Mouse (Mus musculus): ENCODE data around the gene Plcg1.

The Plcg1 gene

DNA sequence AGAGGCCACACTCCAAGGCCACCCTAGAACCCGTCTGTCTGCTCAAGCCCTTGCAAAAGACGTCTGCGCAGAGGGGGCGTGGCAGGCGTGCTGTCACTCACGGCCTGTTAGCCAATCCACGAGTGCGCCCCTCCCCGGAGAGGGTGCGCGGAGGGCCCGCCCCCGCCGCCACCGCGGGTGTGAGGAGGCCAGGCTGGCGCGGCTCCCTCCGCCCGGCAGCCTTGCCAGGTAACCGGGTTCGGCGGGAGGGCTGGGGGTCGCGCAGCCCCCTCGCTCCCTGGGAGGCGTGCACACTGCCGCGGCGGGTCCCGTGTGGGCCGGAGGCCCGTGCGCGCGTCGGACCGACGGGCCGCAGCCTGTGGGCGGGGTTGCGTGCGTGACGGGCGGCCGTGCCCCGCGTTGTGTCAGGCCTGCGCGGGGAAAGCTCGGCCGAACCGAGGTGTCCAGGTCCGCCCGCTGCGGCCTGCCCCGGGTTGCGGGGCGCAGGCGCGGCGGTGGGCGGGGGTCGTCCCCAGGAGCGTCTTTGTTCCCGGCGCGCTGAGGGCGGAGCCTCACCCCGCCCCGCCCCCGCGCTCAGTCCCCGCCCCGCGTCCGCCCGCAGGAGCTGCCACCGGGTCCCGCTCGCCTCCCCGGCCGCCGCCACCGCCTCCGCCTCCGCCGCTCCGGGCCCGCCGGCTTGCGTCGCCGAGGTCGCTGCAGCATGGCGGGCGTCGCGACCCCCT, at the start of gene Plcg1:
Gene Plcg1, plus strand, starts transcription at position 184 of the 722 bp plus-strand sequence.
- peak; percentile 92 to 94 for DNase-seq

DNA sequence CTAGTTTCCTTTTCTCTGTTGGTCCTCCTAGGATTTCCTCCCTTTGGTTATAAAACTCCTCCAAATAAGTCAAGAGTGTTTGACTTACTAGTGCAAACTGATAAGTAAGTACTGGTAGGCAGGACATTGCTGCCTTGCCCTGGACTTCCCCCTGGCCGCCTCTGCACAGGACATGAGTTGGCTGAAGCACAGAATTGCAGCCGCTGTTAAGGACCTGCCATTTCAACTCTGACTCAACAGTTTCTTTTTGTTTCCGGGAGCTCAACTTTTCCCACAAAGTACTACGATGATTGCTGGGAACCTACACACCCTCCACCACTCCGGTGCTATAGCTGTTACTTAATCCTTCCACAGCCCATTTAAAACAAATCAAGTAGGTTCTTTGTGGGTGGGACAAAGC, 30.8 kb upstream of the Plcg1 start:
- DNase-seq, result peak; percentile 23 to 32

DNA sequence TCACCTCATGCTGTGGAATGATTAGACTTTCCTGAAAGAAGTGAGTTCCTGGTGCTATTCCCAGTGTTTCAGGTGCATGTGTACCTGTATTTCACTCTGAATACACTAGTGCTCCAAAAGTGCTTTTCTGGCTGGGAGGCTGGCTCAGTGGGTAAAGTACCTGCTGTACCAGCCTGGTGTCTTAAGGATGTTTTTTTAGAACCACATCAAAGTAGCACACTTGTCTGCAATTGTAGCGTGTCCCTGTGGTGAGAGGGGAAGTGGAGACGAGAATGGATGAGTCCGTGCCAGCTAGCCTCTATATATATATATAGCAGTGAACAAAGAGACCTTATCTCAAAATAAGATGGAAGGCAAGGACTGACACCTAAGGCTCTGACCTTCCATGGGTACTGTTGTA, 29.5 kb upstream of the Plcg1 start:
- no peak for DNase-seq

DNA sequence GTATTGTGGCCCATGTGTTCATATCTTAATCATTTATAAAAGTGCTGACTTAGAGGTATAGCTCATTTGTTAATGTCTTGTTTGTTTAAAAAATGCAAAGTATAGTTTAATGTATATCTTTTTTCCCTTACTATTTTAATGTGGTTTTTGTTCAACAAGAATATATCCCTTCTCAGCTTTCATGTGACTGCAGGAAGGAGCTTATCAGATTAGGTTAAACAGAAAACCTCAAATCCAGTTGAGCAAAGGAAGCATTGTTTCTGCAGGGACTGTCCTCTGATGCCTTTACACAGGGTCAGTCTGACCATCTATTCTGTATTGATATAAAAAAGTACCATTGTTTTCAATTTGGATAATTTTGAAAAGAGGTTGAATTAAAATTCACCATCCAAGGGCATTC, 28.3 kb upstream of the Plcg1 start:
- no peak for DNase-seq

DNA sequence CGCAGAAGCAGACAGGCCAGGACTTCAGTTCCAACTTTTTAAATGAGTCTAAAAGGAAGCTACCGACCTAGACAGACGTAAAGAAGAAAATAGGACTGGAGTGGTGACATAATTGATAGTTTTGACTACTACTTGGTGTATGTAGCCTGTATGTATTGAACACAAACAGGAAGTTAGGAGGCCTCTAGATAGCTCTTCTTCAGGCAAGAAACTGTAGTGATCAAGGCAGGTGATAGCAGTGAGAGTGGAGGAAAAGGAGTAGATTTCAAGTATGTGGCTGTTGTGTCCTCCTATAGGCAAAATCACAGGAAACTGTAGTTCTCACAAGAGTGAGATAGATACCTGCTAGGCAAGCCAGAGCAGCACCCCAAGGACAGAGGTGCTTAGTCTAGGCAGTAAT, 23.4 kb upstream of the Plcg1 start:
- no peak for DNase-seq

DNA sequence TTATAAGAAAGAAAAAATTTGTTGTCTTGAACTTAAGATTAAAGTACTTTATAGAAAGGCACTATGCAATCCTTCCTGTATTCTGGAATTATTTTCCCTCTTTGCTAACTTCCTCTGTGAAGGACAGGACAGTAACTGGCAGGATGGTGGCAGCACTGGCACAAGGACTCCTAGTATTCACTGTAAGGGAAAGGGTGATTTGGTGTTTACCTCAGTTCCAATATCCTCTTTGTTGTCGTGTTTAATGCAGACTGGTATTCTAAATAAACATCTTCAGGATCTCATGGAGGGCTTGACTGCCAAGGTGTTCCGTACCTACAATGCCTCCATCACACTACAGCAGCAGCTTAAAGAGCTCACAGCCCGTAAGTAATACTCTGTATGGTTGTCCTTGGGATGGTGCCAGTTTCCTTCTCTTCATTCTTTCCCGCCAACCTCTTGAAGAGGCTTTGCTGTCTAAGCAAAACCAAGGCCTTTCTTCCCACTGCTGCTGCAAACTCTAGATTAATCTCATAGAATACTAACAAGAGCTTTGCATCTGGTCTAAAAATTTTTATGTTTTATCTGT, 15.6 kb upstream of the Plcg1 start:
- DNase-seq, result no peak

DNA sequence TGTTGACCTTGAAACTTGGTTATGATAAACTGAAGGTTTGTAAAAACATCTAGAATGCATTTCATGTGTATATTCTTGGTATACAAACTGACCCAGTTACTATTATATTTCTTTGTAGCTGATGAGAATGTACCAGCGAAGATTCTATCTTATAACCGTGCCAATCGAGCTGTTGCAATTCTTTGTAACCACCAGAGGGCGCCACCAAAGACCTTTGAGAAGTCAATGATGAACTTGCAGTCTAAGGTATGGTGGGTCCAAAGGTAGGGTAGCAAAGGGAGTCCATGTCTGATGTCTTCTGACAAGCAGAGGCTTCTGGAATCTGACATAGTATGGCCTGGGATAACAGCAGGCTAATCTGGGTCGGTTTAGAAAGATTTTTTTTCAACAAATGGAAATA, 13.8 kb upstream of the Plcg1 start:
- DNase-seq, result peak in 1 of 2 experiments; percentile 55

DNA sequence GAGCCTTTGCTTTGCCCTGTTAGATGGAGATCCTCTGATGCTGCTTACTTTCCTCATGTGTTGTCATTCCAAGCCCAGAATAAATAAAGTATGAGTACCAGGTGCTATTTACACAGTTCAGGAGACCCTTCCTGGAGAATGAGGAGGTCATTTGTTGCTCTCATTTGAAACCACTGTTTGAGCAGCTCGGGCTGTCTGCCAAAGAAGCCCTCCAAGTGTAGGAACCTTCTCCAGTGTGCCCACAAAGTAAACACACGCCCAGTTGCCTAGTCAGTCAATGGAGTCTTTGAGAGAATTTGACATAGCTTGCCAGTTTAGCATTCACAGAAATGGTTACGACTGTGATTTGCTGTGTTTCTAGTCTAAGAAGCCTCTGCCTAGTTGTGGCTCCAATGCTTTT, 12.3 kb upstream of the Plcg1 start:
- DNase-seq, result no peak

DNA sequence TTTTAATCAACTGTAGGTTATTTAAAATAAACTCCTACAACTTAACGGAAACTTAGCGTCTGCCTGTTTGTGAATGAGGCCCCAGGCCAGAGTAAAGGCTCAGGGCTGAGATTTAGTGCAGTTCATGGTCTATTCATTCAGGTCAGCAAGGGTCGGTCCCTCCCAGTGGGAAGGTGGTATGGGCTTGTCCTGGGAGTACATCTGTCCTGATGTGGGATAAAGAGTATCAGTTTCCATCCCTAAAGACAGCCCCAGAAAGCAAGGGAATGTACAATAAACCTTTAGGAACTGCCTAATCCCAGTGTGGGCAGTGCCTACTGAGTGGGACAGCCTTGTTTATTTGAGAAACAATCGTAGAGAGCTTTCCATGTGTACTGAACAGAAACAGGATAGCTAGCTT, 8.4 kb upstream of the Plcg1 start:
- DNase-seq, result no peak

DNA sequence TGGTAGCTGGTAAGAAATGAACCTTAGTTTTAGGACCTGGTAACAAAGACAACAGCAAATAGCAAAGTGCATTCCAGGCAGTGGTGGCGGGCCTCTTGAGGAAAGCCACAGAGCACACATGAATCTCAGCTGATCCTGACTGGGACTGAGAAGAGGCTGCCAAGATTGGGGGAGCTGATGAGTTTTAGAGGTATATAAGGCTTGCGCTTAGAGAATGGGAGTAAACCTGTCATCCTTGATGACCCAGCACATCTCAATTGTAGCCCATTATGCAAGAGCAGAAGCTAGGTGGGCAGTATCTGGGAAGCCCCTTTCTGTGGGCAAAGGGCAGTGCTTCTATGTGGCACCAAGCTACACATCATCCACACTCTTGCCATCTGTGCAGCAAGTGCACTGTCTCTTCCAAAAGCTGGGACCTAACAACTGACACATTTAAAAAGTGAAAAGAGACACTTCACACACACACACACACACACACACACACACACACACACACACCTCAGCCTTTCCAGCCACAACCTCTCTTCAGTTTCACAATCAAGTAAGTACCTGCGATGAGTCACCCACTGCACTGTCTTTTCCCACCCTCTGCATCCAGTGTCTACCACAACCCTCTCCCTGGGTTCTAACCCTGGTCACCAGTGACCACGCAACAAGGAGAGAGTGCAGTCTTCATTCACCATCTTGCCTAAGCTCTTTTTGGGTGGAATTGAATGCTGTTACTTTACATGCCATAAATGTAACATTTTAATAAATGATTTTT, 7.3 kb upstream of the Plcg1 start:
- DNase-seq, result no peak

DNA sequence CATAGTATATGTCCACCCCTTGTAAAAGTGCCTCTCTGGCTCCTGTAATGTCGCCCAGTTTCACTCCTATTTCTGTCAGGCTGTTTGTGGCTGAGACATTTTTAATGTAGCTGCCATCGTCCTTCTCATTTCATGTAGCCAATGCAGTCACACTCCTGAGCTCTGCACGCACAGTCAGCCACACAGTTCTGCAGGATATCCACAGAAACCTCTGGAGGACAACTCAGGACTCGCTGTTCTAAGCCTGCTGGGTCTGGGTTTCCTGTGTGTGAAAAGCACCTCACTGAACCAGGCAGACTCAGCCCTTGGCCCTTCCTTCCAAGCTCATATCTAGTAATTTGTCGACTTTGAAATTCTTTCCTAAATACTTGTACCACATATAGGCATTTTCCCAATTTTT, 6.6 kb upstream of the Plcg1 start:
- no peak for DNase-seq

DNA sequence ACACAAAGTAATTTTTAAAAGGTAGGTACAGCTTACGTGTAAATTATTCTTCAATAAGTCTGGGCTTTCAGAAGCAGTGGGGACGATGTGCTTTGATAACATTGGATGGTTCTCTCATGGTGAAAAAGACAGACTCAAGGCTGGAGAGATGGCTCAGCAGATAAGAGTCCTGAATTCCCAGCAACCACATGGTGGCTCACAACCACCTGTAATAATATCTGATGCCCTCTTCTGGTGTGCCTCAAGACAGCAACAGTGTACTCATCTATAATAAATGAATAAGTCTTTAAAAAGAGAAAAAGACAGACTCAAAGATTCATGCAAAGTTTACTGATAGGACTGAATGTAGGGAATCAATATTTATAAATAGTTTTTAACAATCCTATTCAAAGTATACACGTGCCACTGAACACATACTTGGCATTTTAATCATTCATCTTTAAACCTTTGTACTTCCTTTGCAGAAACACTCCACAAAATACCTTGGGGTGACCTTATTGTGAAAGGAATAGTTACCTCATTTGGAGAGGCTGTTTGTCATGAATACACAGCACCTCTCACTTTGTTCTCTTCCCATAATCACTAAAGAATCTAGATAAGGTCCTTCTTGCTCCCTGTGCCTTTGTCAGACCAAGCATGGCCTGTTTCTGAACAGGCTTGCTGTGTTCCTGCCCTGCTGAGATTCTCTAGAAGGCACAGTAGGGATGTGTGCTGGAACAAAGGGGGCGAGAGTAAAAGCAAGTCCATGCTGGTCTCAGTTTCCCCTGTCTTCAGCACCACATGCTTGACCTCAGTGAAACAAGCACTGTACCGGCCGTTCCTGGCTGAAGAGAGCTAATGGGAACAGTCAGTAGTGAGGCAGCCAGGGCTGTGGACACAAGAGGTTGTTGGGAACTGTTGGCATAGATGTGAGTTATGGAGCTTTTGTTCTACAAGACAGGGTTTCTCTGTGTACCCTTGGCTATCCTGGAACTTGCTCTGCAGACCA, 4.9 kb upstream of the Plcg1 start:
- DNase-seq, result no peak

DNA sequence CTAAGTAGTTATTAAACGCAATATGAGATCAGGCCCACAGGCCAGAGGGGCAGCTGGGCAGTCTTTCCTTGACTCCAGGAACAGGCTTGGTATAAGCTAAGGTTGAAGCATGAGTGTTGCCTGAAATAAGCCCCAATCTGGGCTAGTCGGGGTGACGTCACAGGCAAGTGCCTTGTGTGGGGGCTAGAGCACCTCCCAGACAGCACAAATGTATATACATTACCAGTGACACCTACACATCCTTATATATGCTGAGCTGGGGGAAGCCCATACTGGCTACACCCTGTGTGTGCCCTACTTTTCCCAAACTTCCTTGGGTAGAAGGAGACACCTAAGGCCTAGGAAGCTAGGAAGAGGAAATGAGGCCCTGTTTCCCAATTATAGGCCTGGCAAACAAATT, 2.1 kb upstream of the Plcg1 start:
- no peak for DNase-seq

DNA sequence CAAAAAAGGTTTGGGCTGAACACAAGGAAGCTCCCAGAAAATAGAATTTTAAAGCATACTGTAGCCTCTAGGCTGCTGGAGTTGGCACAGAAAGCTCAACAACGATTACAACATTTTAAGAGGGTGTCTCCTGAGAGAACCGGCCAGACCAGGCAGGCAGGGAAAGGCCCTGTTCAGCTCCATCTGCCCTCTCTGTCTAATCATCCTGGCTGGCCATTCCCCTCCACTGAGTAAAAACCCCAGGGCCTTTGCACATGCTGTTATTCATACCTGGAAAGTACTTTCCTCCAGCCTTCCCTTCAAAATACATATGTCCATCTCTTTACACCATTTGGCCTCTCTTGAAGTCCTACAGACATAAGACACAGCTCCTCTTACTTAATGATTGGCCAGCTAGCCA, 1.7 kb upstream of the Plcg1 start:
- no peak for DNase-seq

DNA sequence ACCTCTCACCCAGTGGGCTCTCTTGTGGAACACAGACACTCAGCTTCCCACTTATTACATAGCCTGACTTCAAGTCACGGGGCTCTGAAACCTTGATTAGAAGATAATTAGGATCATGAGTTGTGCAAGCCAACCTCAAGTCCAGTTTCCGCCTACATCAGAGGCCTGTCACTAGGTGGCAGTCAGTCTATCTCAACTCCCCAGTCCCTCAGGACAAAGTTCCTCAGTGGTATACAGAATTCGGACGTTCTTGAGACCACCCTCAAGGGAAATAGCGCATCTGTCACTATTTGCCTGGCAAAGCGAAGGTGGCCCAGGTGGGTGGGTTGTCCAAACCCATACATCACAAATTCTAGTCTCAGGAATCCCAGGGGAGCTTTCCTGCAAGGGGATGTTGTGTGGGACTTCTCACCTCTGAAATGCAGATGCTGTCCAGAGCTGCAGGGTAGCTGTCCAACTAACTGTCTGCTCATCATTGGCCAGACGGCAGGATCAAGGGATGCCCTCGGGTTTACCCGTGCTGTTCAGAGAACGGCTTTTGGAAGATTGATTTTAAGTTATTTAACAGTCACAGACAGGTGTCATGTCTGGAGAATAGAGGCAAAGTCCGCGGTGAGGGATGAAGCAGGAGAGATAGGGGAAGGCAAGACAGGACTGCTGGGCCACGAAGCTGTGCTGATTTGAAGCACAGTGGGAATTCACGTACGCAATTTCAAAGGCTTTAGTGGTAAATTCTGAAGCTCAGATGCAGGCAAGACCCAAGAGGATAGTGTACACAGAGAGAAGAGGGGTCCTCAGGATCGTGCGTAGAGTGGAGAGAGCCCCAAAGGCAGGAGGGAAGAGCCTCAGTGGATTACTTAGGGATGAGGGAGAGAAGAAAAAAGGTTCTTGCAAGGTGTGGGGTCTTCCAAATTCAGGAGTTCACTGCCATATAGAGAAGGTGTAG, 976 bp upstream of the Plcg1 start:
- DNase-seq, result peak; percentile 60 to 65

DNA sequence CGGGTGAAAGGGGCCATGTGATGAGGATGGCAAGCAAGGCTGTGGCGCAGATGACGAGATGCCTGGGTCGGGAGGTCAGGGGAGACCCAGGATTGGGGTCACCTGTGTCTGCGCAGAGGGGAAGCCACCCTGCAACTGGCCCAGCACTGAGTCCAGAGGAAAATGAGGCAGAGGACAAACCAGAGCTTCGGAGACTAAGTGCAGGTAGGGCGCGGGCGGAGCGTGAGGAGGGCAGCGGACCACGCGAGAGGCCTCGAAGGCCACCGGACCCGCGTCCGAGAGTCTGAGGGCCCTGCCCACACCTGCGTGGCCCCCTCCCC, 343 bp upstream of the Plcg1 start:
- DNase-seq, result peak in 1 of 2 experiments; percentile 41

DNA sequence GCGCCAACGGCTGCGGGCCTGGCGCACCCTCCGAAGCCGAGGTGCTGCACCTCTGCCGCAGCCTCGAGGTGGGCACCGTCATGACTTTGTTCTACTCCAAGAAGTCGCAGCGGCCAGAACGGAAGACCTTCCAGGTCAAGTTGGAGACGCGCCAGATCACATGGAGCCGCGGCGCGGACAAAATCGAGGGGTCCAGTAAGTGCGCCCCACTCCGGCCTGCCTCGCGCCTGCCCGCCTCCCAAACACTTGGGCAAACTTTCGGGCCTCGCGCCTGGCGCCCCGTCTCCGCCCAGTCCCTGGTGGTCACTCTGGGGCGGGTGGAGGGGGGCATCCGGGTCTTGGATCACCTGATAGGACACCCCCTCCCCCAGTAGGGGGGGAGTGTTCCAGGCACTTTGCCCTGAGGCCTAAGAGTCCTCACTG, 750 bp downstream of the Plcg1 start:
- peak; percentile 63 to 67 for DNase-seq

DNA sequence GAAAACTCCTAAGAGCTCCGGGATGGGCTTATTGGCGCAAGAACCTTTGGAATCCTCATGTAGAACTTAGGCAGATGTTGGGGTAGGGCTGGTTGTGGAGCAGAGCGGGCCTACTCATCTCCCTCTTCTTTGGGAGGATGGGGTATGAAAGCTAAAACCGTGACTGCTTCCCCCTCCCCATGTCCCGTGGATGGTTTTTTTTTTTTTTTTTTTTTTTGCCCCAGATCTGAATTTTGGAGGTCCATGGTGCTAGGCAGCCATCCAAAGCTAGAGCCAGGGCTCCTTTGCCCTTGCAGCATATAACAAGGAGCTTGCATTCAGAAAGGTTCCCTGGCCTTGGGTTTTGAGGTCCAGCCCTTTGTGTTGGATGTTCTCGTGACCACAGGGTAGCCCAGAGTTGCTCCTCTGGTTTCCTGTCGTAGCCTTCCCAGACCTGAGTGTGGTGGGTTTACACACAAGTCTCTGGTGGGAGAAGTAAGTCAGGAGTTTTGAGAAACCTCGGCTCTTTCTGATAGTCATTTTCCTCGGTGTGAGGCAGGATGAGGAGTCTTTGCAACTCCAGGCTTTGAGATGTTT, 1.4 kb downstream of the Plcg1 start:
- no peak for DNase-seq

DNA sequence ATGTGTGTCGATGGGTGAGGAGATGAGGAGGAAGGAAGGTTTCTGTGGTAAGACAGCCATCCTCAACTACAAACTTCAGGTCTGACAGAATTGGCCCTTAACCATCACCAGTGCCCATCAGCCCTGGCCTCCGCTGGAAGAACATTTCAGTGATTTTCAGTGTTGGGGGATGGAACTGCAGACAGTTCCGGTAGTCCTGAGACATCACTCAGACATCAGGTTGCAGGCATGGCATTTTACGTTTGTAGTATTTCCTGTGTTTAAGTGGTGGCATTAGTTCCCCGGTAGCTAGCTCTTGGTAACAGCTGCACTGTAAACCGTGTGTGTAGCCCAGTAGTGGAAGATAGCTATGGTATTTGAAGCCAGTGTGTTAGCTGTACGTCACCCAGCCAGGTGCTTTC, 2.0 kb downstream of the Plcg1 start:
- DNase-seq, result no peak

DNA sequence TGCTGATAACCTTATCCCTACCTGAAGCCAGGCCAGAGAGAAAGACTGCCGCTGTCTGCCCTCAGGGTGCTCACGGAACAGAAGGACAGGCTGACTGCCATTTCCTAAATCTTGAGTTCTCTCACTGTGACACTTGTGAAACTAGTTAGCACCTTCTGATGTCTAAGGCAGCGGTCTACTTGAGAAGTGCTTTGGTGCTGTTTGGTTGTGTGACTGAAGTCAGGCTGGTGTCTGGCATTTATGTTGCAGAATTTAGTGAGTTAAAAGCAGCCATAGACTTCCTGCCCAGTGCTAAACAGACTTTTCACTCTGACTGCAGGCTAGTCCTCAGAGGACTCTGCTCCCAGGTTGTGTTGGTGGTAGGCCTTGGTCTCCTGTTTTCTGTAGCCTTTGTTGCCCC, 3.2 kb downstream of the Plcg1 start:
- no peak for DNase-seq

DNA sequence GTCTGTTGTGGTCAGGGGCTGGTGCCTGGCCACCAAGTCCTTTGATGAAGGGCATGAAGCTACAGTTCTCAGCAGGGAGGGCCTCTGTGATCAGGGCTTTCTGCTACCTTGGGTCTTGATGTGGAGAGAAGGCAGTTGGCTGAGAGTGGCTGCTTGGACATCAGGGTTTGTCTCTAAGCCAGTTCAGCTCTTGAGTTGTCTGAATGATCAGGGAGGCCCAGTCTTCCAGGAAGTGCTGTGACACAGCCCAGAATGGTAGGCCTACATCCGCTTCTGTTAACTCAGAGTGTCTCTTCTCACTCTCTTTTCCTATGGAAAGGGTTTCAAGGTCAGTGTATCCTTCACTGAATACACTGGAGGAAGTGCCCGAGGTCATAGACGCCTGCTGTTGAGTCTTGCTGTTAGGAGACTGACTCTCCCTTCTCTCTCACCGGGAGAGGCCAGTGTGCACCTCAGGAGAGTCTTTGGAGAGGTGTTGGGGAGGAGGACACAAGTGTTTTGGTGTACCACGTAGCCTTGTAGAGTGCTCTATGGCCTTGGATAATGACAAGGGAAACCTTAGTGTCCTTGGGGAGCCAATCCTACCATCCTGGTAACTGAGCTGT, 4.7 kb downstream of the Plcg1 start:
- no peak for DNase-seq

Measured in kidney, adult 8-10 months (tissue).